21 mouse cellular contexts compared by ENCODE assay signal in the genomic region with DNA sequence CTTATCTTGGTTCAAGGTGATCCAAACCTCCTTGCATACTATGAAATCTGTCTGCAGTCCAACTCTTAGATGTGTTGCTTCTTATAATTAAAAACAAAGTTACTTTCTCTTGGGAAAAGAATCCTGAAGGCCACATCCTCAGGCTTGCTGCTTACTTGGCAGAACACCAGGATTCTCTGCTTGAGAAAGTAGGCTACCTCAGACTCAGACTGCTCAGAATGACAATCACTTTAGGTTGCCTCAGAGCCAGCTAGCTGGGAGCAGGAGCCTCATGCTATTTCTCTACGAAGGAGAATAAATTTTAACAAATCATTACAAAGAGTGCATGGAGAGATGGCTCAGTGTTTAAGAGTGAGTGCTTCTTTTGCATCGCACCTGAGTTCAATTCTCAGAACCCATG.
DNase-seq lines count a peak whose midpoint lies in the region; ATAC-seq and TF ChIP-seq lines count a peak whose summit lies in the region.
"Had no signal": no experiment of that assay in that cellular context is flagged by ENCODE, and none has a peak within 500 bp of the region (broad histone marks: within the 10 kb centered on the region; RNA-seq: fewer than 3 reads in every experiment).

No protein-coding gene starts in this region.

- H3K27ac ChIP-seq in stomach, embryonic 14.5 days (ENCODE audit: low read length): no peak overlapping the region
- H3K27ac ChIP-seq in stomach, postnatal 0 days (replicated peaks): no peak overlapping the region
- H3K27ac ChIP-seq: embryonic facial prominence, embryonic 15.5 days; forebrain, embryonic 10.5 days; heart, embryonic 10.5 days; hindbrain, embryonic 12.5 days; intestine, embryonic 15.5 days had no signal

- intact Hi-C loops in left cerebral cortex, postnatal 4 days (cut with DNase I): no loop called here
- intact Hi-C loops in left cerebral cortex, postnatal 36 days (cut with DNase I): no loop called here

- H3K4me2 ChIP-seq in stomach, embryonic 14.5 days (replicated peaks; ENCODE audit: low read depth, low read length): no peak overlapping the region
- H3K4me2 ChIP-seq in stomach, postnatal 0 days (replicated peaks; ENCODE audit: low read depth): no peak overlapping the region
- H3K4me2 ChIP-seq: embryonic facial prominence, embryonic 15.5 days; hindbrain, embryonic 12.5 days; intestine, embryonic 15.5 days had no signal

- H3K36me3 ChIP-seq in stomach, embryonic 14.5 days (ENCODE audit: control insufficient read depth, insufficient read depth, low read length): no peaks in the 10 kb centered on the region
- no peaks in the 10 kb centered on the region for H3K36me3 ChIP-seq in stomach, postnatal 0 days (ENCODE audit: control insufficient read depth, insufficient read depth, low read length)
- H3K36me3 ChIP-seq: embryonic facial prominence, embryonic 15.5 days; forebrain, embryonic 10.5 days; heart, embryonic 10.5 days; hindbrain, embryonic 12.5 days; intestine, embryonic 15.5 days had no signal

- ATAC-seq in stomach, embryonic 14.5 days (ENCODE audit: insufficient number of reproducible peaks, insufficient read depth, low FRiP score, low read depth): peak; percentile 28; the same call in 1 of the 2 replicates
- no peak for ATAC-seq in stomach, postnatal 0 days (ENCODE audit: low FRiP score, low TSS enrichment)
- ATAC-seq: forebrain, embryonic 14.5 days; intestine, embryonic 15.5 days had no signal

- H3K9me3 ChIP-seq in stomach, embryonic 14.5 days (ENCODE audit: control insufficient read depth, low read depth, low read length): no peaks in the 10 kb centered on the region
- H3K9me3 ChIP-seq in stomach, postnatal 0 days (ENCODE audit: control insufficient read depth, low read length): no peaks in the 10 kb centered on the region
- H3K9me3 ChIP-seq: embryonic facial prominence, embryonic 15.5 days; forebrain, embryonic 10.5 days; heart, embryonic 10.5 days; hindbrain, embryonic 12.5 days; intestine, embryonic 15.5 days had no signal

- no peaks in the 10 kb centered on the region for H3K27me3 ChIP-seq in stomach, embryonic 14.5 days (ENCODE audit: control insufficient read depth, insufficient read depth, low read length)
- H3K27me3 ChIP-seq in stomach, postnatal 0 days (ENCODE audit: control insufficient read depth, insufficient read depth, low read length): no peaks in the 10 kb centered on the region
- H3K27me3 ChIP-seq: embryonic facial prominence, embryonic 15.5 days; hindbrain, embryonic 12.5 days; intestine, embryonic 15.5 days had no signal

- H3K4me1 ChIP-seq in stomach, embryonic 14.5 days (ENCODE audit: control insufficient read depth, insufficient read depth, low read length): no peaks in the 10 kb centered on the region
- no peaks in the 10 kb centered on the region for H3K4me1 ChIP-seq in stomach, postnatal 0 days (replicated peaks; ENCODE audit: control insufficient read depth, insufficient read depth)
- H3K4me1 ChIP-seq: embryonic facial prominence, embryonic 15.5 days; forebrain, embryonic 10.5 days; heart, embryonic 10.5 days; hindbrain, embryonic 12.5 days; intestine, embryonic 15.5 days had no signal

- no peak overlapping the region for H3K4me3 ChIP-seq in stomach, embryonic 14.5 days (ENCODE audit: low read depth, low read length)
- H3K4me3 ChIP-seq in stomach, postnatal 0 days (ENCODE audit: low read depth, low read length): no peak overlapping the region
- H3K4me3 ChIP-seq: embryonic facial prominence, embryonic 15.5 days; erythroblast, embryonic 14.5 days; forebrain, embryonic 10.5 days; heart, embryonic 10.5 days; hindbrain, embryonic 12.5 days; intestine, embryonic 15.5 days had no signal

- H3K9ac ChIP-seq in stomach, embryonic 14.5 days (replicated peaks; ENCODE audit: low read depth, low read length): no peak overlapping the region
- no peak overlapping the region for H3K9ac ChIP-seq in stomach, postnatal 0 days (ENCODE audit: low read length)
- H3K9ac ChIP-seq: embryonic facial prominence, embryonic 15.5 days; hindbrain, embryonic 12.5 days; intestine, embryonic 15.5 days had no signal

- 76% methylated on average over 2 of the region's 2 CpGs for WGBS in stomach, embryonic 14.5 days
- 64% methylated on average over 2 of the region's 2 CpGs for WGBS in stomach, postnatal 0 days

- no peak for TF ChIP-seq CTCF in stomach, postnatal 0 days (IDR thresholded peaks at IDR 0.05; ENCODE audit: low read depth)

- no peak for TF ChIP-seq EP300 in stomach, postnatal 0 days (optimal IDR thresholded peaks at IDR 0.05)

- DNase-seq in cerebellum, postnatal 10 days: peak; percentile 6 to 7
- DNase-seq in cerebellum, adult 11 months: no peak
- DNase-seq in left cerebral cortex, postnatal 4 days: peak; percentile 1
- no peak for DNase-seq in left cerebral cortex, postnatal 36 days (ENCODE audit: low spot score in 2 of 2)
- DNase-seq in stomach, postnatal 0 days (ENCODE audit: low spot score): no peak
- no peak for DNase-seq in adrenal gland, adult 18-20 months (ENCODE audit: low spot score in 2 of 2)
- DNase-seq: adrenal gland, adult 8-10 months; adrenal gland, postnatal 36 days; embryo, embryonic 11 days; gastrocnemius, postnatal 10 days; heart, adult 18-20 months; heart, postnatal 10 days; heart, postnatal 4 days had no signal

Comparison
In these comparisons a context has a peak if more than half of its experiments do, and no peak if none do; other contexts are left out.
1. DNase-seq: peak in cerebellum, postnatal 10 days (2 of 2) and left cerebral cortex, postnatal 4 days (single experiment); none in cerebellum, adult 11 months (single experiment), left cerebral cortex, postnatal 36 days (0 of 2), stomach, postnatal 0 days (single experiment) and adrenal gland, adult 18-20 months (0 of 2).